Mouse (Mus musculus): ENCODE data around the gene Vti1a.

DNA sequence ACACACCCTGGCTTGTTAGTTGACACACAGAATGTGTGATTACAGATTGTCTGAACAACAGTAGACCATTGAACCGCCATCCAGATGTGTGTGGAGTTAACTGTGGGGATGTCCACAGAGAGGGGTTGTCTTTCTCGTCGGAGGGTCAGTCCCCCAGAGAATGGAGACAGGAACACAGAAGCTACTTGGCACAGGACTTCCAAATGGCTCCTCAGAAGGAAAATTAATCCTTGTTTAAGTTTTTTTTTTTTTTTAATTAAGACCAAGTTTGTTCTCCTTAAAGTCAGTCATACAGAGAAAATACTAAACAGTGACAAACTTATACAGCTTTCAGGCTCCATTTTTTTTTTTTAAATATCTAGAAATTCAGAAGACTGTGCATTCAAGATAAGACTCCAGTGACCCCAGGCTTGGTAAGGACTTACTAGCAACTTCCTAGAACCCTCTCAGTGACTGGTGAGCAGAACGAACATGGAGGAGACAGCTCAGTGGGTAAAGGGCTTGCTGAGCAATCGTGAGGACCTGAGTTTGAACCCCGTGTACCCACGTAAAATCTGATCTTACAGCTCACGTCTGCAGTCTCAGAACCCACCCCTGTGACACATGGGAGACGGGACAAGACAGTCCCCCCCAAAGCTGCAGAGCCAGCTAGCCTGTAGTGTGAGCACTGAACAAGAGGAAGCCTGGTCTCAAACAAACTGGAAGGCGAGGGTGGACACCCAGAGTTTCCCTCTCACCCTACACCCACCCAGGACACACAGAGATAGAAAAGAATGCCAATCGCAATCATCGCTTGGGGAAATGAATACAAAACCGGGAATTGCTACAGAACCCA, 248.2 kb downstream of the Vti1a start:
- TF ChIP-seq CTCF (IDR thresholded peaks at IDR 0.05; ENCODE audit: low read depth) (no peak), EP300 (IDR thresholded peaks at IDR 0.05; ENCODE audit: low read depth) (no peak)
